Mouse (Mus musculus): Measurements from ENCODE around the gene Cadm1. TPM values are rescaled to one million over a fixed set of nuclear protein-coding genes. Genes with fewer than 3 reads are reported as not detected.

Gene Cadm1
- polyA plus RNA-seq, 1 experiment: 4.0 TPM

DNA sequence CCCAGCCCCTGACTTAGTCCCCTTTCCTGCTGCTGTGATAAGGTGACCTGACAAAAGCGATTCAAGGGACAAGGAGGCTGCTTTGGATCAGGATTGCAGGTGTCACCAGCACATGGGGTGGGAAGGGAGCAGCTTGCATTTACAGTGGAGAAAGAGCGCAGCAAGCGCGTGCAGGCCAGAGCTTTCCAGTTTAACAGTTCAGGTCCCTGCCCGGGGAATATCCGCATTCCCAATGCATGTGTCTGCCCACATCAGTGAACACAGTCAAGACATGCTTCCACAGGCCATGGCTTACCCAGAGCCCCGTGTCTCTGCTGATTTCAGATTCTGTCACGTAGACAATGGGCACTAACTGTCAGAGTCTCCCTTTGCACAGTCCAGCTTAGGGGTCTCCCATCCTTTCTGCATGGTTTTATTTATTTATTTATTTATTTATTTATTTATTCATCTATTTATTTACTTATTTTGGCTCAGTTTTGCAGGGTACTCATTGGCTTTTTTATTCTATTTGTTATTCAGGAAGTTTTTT lies 89.6 kb downstream of the Cadm1 start:
- H3K27ac ChIP-seq (ENCODE audit: control insufficient read depth, insufficient read depth, low read depth, low read length, poor library complexity): no peak overlapping the region
- no peak for TF ChIP-seq POLR2A (IDR thresholded peaks at IDR 0.05; ENCODE audit: borderline replicate concordance, control insufficient read depth, low read depth, low read length)
- no peak for TF ChIP-seq CTCF (IDR thresholded peaks at IDR 0.05; ENCODE audit: control insufficient read depth, insufficient read depth, low read length)
- H3K4me3 ChIP-seq (replicated peaks; ENCODE audit: control insufficient read depth, low read depth, low read length): no peak overlapping the region
- no peaks in the 10 kb centered on the region for H3K4me1 ChIP-seq (ENCODE audit: control insufficient read depth, insufficient read depth, low read length)
- WGBS: 85% methylated on average over 8 of the region's 8 CpGs

GRCm38 (mm10) chr9:47623447-47624445 lies 93.8 kb downstream of the Cadm1 start:
- TF ChIP-seq CTCF (IDR thresholded peaks at IDR 0.05; ENCODE audit: control insufficient read depth, insufficient read depth, low read length) (no peak), POLR2A (IDR thresholded peaks at IDR 0.05; ENCODE audit: borderline replicate concordance, control insufficient read depth, low read depth, low read length) (no peak)
- H3K27ac ChIP-seq (ENCODE audit: control insufficient read depth, insufficient read depth, low read depth, low read length, poor library complexity): no peak overlapping the region
- H3K4me3 ChIP-seq (replicated peaks; ENCODE audit: control insufficient read depth, low read depth, low read length): no peak overlapping the region
- WGBS: 68% methylated on average over 12 of the region's 12 CpGs
- H3K4me1 ChIP-seq (ENCODE audit: control insufficient read depth, insufficient read depth, low read length): no peaks in the 10 kb centered on the region

DNA sequence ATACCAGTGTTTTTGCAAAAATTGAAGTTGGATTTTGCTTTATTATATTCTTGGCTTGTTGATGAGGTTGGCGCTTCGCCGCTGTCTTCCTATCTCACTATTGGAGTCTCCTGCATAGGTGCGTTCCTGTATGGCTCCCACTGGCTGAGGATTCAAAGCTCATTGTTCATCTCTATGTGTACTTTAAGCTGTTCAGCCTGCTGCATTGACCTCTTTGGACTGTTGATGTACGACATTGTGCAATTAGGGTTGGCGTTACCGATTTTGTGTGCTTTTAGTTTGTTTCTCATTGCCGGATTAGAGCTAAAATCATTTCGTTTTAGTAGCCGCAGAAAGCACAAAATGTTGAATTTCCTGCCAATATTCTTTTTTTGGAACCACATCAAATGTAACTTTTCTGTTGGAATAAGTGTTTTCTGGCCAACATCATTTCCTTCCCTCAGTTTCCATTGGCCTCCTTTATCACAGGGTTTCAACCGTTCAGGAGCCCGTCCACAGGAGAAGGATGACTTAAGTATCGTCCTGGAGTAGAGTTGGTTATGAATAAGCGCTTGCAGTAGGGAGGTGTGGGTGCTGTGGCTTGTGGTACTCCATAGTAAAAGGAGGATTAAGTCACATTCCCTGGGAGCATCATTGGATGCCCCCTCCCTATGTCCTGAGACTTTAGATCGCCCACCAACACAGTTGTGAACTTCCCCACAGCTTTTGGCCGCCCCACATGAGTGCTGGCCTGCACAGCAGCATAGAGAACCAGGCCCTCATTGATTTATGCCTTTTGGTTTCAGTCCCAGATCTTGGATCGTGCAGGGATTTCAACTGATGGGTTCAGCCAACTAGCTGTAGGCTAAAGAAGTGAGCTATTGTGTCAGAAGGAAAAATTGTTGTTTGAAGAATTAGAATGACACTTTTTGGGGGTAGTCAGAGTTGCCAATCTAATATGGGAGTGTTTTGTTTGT lies 94.9 kb downstream of the Cadm1 start:
- Histone ChIP-seq H3K4me1 (ENCODE audit: control insufficient read depth, insufficient read depth, low read length) (no peaks in the 10 kb centered on the region), H3K4me3 (replicated peaks; ENCODE audit: control insufficient read depth, low read depth, low read length) (no peak overlapping the region), H3K27ac (ENCODE audit: control insufficient read depth, insufficient read depth, low read depth, low read length, poor library complexity) (no peak overlapping the region)
- no peak for TF ChIP-seq CTCF (IDR thresholded peaks at IDR 0.05; ENCODE audit: control insufficient read depth, insufficient read depth, low read length)
- TF ChIP-seq POLR2A (IDR thresholded peaks at IDR 0.05; ENCODE audit: borderline replicate concordance, control insufficient read depth, low read depth, low read length): no peak
- WGBS: 82% methylated on average over 17 of the region's 17 CpGs

DNA sequence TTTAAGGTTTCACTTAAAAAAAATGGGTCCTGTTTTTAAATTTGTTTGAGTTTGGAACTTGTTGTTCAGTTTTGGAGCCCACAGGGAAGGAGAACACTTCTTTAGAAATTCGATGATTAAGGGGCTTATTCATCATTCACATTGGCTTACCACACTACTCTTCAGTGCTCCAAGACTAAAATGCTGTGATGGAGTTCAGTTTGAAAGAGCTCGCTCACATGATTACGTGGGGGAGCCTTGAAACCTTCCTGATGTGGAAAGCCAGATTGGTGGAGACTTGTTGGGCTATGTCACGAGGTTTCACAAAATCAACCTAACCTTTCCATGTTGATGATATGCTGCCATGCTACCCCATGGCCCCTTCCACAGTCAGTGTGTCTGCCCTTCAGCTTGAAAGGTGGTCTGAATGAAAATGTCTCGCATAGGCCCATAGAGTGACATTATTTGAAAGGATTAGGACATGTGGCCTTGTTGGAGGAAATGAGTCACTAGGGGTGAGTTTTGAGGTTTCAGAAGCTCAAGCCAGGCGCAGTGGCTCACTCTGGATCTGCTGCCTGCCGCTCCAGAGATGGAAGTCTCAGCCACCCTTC lies 95.7 kb downstream of the Cadm1 start:
- 78% methylated on average over 7 of the region's 7 CpGs for WGBS
- H3K4me3 ChIP-seq (replicated peaks; ENCODE audit: control insufficient read depth, low read depth, low read length): no peak overlapping the region
- H3K4me1 ChIP-seq (ENCODE audit: control insufficient read depth, insufficient read depth, low read length): no peaks in the 10 kb centered on the region
- no peak for TF ChIP-seq POLR2A (IDR thresholded peaks at IDR 0.05; ENCODE audit: borderline replicate concordance, control insufficient read depth, low read depth, low read length)
- TF ChIP-seq CTCF (IDR thresholded peaks at IDR 0.05; ENCODE audit: control insufficient read depth, insufficient read depth, low read length): no peak
- no peak overlapping the region for H3K27ac ChIP-seq (ENCODE audit: control insufficient read depth, insufficient read depth, low read depth, low read length, poor library complexity)

DNA sequence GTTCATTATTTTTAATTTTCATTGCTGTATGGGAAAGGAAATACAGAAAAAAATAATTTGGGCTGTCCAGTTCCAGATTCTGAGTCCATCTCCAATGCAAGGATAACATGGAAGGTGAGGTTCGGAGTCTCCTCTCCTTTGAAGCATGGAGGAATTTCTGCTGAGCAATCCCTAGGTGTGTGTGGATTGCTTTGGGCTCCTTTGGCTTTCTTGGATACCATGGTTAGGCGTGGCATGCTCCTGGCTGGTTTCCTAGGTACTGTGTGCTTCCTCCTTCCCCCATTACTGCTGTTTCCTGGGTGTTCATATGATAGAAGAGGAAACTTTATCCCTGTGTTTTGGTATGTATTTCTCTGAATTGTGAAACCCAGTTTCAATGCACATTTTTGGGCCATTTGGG lies 98.0 kb downstream of the Cadm1 start:
- WGBS: 72% methylated on average over 2 of the region's 2 CpGs
- no peak overlapping the region for H3K27ac ChIP-seq (ENCODE audit: control insufficient read depth, insufficient read depth, low read depth, low read length, poor library complexity)
- H3K4me3 ChIP-seq (replicated peaks; ENCODE audit: control insufficient read depth, low read depth, low read length): no peak overlapping the region

DNA sequence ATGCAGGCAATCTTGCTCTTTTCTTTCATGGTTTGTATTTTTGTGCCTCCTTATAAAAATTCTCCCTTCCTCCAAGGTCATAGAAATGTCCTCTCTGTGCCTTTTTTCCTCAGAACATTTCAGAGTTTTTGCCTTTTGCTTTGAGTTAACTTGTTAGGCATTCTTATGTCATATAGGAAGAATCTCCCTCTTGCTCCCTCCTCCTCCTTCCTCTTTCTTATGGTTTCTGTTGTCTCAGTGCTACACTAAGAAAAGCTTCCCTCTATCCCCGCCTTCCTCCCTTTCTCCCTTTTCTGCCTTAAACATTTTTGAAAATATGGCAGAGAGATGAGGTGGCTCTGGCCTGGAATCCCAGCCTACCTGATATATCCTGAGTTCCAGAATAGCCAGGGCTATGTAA lies 98.6 kb downstream of the Cadm1 start:
- Histone ChIP-seq H3K4me3 (replicated peaks; ENCODE audit: control insufficient read depth, low read depth, low read length) (no peak overlapping the region), H3K4me1 (ENCODE audit: control insufficient read depth, insufficient read depth, low read length) (no peaks in the 10 kb centered on the region), H3K27ac (ENCODE audit: control insufficient read depth, insufficient read depth, low read depth, low read length, poor library complexity) (no peak overlapping the region)
- 38% methylated on average over 1 of the region's 1 CpGs for WGBS
- TF ChIP-seq POLR2A (IDR thresholded peaks at IDR 0.05; ENCODE audit: borderline replicate concordance, control insufficient read depth, low read depth, low read length): no peak
- no peak for TF ChIP-seq CTCF (IDR thresholded peaks at IDR 0.05; ENCODE audit: control insufficient read depth, insufficient read depth, low read length)

More for the DNA sequence above, 98.0 kb downstream of the Cadm1 start:
- H3K4me1 ChIP-seq (ENCODE audit: control insufficient read depth, insufficient read depth, low read length): no peaks in the 10 kb centered on the region
- TF ChIP-seq POLR2A (IDR thresholded peaks at IDR 0.05; ENCODE audit: borderline replicate concordance, control insufficient read depth, low read depth, low read length) (no peak), CTCF (IDR thresholded peaks at IDR 0.05; ENCODE audit: control insufficient read depth, insufficient read depth, low read length) (no peak)

GRCm38 (mm10) chr9:47634695-47635094 lies 104.7 kb downstream of the Cadm1 start:
- TF ChIP-seq POLR2A (IDR thresholded peaks at IDR 0.05; ENCODE audit: borderline replicate concordance, control insufficient read depth, low read depth, low read length) (no peak), CTCF (IDR thresholded peaks at IDR 0.05; ENCODE audit: control insufficient read depth, insufficient read depth, low read length) (no peak)
- no peak overlapping the region for H3K4me3 ChIP-seq (replicated peaks; ENCODE audit: control insufficient read depth, low read depth, low read length)
- 34% methylated on average over 3 of the region's 3 CpGs for WGBS
- H3K4me1 ChIP-seq (ENCODE audit: control insufficient read depth, insufficient read depth, low read length): no peaks in the 10 kb centered on the region; the same call in 1 of the 2 replicates
- no peak overlapping the region for H3K27ac ChIP-seq (ENCODE audit: control insufficient read depth, insufficient read depth, low read depth, low read length, poor library complexity)
